Mouse (Mus musculus): ENCODE results near the gene Myo1h. TPM values are rescaled to one million over a fixed set of nuclear protein-coding genes. Genes with fewer than 3 reads are reported as not detected.

Myo1h gene
- polyA plus RNA-seq, 1 experiment from 2014 or later, result 2.0 TPM

DNA sequence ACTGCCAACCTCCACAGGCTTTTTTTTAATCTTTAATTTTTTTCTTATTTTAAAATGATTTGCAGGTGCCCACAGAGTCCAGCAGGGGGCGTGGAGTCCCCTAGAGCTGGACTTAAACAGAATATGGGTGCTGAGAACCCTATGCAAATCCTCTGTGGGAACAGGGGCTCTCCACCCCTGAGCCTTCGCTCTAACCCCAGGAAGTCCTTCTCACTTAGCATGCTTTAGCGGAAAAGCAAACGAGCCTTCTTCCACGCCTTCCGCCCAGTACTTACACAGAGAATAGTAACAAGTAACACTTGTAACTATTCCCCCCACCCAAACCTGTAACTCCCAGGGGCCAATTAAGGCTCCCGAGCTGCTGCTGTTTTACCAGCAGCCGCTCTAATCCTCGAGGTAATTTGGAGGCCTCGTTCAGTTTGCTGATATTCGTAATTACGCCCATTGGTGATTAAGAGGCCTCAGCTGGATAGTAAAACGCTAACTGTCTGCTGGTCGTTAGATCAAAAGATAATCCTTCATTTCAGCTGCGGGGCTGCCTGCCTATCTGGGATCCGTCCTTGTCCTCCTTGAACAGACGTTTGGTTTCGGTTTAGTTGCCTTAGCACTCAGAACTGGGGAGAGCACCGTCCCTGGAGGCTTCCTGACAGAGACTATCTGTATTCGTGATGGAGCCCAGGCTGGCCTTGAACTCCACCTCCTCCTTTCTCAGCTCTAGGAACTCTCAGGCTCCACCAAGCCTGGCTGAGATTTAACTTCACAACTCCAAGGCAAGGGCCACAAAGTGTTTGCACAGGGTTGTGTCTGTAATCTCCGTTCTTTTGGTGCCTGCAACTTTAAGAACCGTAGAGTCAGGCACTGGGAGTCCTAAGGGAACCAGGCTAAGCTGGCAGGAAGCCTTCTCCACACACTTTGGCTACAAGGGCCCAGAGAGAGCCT, 8.0 kb downstream of the Myo1h start:
- H3K9me3 ChIP-seq (replicated peaks), result no peaks in the 10 kb centered on the region

DNA sequence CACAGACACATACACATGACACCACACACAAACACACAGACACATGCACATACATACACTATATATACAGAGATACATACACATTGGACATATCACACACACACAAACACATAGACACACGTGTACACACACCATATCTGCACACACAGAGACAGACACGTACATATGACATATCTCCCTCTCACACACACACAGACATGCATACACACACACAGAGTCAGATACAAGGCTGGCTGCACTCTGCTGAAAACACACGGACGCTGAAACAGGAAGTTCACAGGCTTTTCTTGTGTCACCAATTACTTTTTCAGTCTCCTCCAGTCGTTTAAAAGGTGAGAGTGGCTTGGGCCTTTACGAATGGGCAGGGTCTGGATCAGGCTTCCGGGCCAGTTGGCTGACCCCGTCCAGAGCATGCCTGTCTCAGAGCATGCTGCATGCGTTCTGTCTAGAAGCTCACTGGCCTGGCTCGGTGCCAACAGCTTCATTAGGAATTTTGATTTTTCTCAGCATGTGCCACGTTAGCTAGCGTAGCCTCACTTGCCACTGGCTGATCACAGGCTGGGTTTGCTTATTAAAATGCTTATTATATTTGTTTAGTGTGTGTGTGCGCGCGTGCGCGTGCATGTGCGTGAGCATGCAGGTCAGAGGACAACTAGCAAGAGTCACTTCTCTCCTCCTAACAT, 9.4 kb downstream of the Myo1h start:
- 60% methylated on average over 18 of the region's 18 CpGs for WGBS
- Histone ChIP-seq H3K36me3 (no peaks in the 10 kb centered on the region), H3K27me3 (peaks cover 15% of the 10 kb centered on the region), H3K27ac (no peak overlapping the region), H3K9me3 (replicated peaks) (no peaks in the 10 kb centered on the region), H3K4me2 (no peak overlapping the region), H3K9ac (no peak overlapping the region), H3K4me1 (replicated peaks) (peaks cover 7% of the 10 kb centered on the region; the same call in 1 of the 2 replicates), H3K4me3 (no peak overlapping the region)
- ATAC-seq (replicated peaks; ENCODE audit: insufficient number of reproducible peaks, insufficient read depth, low FRiP score, low read depth), result no peak

More for the DNA sequence above, 8.0 kb downstream of the Myo1h start:
- H3K4me1 ChIP-seq (replicated peaks), result peaks cover 7% of the 10 kb centered on the region; the same call in 1 of the 2 replicates
- H3K27me3 ChIP-seq, result peaks cover 12% of the 10 kb centered on the region; the same call in 1 of the 2 replicates
- WGBS, result 26% methylated on average over 22 of the region's 22 CpGs
- H3K27ac ChIP-seq, result no peak overlapping the region
- peak overlapping the region; percentile 32 for H3K4me2 ChIP-seq
- no peaks in the 10 kb centered on the region for H3K36me3 ChIP-seq
- no peak overlapping the region for H3K9ac ChIP-seq
- ATAC-seq (replicated peaks; ENCODE audit: insufficient number of reproducible peaks, insufficient read depth, low FRiP score, low read depth), result no peak
- H3K4me3 ChIP-seq, result no peak overlapping the region

DNA sequence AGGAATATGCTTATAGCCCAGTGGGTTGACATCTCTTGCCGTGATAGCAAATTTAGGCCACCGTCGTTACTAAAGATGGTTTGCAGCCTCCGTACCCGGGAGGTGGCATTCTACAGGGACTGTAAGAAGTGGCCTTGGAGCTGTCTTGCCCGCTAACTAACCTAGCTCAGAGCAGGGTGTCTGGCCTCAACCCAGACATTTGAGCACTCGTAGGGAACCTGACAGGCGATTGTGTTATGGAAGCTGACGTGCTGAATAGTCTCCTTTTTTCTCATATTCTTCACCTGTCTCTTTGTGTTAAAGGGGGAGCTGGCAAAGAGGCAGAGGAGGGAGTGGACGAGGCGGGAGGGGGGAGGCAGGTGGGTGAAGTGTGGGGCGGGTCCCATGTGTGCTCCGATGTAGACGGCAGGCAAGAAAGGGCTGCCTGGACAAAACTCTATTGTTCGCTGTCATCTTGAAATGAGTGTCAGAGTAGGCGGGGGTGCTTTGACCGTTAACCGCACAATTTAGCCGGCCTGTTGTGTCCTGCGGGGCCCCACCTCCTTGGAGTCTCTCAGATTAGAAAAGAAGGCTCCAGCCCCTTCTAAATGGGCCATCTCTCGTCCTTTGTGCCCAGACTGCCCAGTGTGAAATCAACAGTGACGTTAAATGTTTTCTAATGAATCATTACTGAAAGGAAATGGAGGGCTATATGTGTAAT, 10.3 kb downstream of the Myo1h start:
- Histone ChIP-seq H3K27ac (no peak overlapping the region), H3K4me1 (replicated peaks) (peaks cover 7% of the 10 kb centered on the region; the same call in 1 of the 2 replicates), H3K9me3 (replicated peaks) (no peaks in the 10 kb centered on the region), H3K4me2 (no peak overlapping the region), H3K27me3 (peaks cover 17% of the 10 kb centered on the region), H3K4me3 (no peak overlapping the region), H3K9ac (no peak overlapping the region), H3K36me3 (no peaks in the 10 kb centered on the region)
- 60% methylated on average over 22 of the region's 22 CpGs for WGBS
- no peak for ATAC-seq (replicated peaks; ENCODE audit: insufficient number of reproducible peaks, insufficient read depth, low FRiP score, low read depth)

DNA sequence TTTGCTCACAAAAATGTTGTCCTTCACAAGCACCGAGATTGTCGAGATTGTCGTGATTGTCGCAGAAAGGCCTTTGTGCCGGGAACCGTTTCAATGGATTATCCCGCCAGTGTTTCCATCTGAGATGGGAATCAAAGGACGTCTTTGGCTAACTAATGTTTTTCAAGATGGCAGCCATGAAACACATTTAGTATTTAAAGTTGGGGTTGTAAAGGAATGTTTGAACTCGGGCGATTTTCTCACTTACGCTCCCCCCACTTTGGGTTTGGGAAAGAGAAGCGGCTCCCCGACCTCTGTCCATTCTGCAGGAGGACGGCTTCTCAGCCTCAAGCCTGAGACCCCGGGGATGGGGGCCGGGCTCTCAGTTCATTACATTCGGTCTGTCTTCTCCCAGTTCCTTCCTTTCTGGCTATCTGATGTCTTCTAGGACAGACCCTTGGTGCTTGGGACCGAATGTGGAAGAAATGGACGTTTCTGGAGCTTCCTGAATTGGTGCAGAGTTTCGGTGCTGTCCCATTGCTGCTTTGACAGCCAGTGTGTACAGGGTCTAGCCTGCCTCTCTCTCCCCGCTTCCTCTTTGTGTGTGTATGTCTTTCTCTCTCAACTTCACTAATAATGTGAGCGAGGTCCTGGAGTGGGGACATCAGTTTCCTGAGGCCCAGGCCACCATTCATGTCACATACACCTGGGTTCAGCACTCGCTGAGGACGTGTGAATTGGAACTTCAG, 11.1 kb downstream of the Myo1h start:
- H3K9me3 ChIP-seq (replicated peaks), result no peaks in the 10 kb centered on the region
- H3K27me3 ChIP-seq, result peaks cover 17% of the 10 kb centered on the region
- peaks cover 7% of the 10 kb centered on the region; the same call in 1 of the 2 replicates for H3K4me1 ChIP-seq (replicated peaks)
- 81% methylated on average over 24 of the region's 24 CpGs for WGBS
- no peak overlapping the region for H3K27ac ChIP-seq
- H3K4me2 ChIP-seq, result no peak overlapping the region
- H3K9ac ChIP-seq, result no peak overlapping the region
- no peak for ATAC-seq (replicated peaks; ENCODE audit: insufficient number of reproducible peaks, insufficient read depth, low FRiP score, low read depth)
- no peaks in the 10 kb centered on the region for H3K36me3 ChIP-seq
- H3K4me3 ChIP-seq, result no peak overlapping the region

DNA sequence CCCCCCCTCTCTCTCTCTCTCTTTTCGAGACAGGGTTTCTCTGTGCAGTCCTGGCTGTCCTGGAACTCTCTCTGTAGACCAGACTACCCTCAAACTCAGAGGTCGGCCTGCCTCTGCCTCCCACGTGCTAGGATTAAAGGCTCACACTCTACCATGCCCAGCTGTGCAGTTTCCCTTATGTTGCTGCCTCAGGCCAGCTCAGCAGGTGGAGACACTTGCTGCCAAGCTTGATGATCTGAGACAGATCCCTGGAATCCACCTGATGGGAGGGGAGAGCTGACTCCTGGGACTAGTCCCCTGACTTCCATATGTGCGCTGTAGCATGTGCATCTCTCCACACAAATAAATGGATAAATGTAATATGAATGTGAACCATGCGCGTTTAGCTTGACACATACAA, 14.2 kb downstream of the Myo1h start:
- no peak for ATAC-seq (replicated peaks; ENCODE audit: insufficient number of reproducible peaks, insufficient read depth, low FRiP score, low read depth)
- H3K9me3 ChIP-seq (replicated peaks), result no peaks in the 10 kb centered on the region
- H3K4me3 ChIP-seq, result no peak overlapping the region
- H3K9ac ChIP-seq, result no peak overlapping the region
- WGBS, result 71% methylated on average over 6 of the region's 6 CpGs
- H3K27ac ChIP-seq, result no peak overlapping the region
- no peak overlapping the region for H3K4me2 ChIP-seq
- peaks cover 17% of the 10 kb centered on the region for H3K27me3 ChIP-seq
- H3K36me3 ChIP-seq, result no peaks in the 10 kb centered on the region
- H3K4me1 ChIP-seq (replicated peaks), result no peaks in the 10 kb centered on the region; the same call in 1 of the 2 replicates

DNA sequence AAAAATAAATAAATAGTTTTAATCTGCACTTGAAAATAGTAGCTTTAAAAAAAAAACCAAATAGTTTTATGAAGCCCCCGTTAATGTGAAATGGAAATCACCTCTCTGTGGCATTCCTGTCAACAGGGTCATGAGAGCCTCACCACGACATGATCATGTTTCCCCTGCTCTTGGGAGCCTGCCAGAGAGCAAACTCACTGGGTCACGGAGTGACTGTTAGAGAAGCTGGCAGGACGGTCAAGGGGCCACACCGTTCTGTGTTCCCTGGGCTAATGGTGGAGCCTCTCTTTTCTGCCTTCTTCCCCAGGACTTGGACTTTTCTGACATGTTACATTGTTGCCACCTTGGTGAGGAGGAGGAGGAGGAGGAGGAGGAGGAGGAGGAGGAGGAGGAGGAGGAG, 17.5 kb downstream of the Myo1h start:
- H3K4me3 ChIP-seq, result no peak overlapping the region
- WGBS, result 30% methylated on average over 5 of the region's 5 CpGs
- no peak overlapping the region for H3K27ac ChIP-seq
- no peaks in the 10 kb centered on the region for H3K9me3 ChIP-seq (replicated peaks)
- 0 out of 2 replicates have a peak, but pooled peaks cover 2% of the 10 kb centered on the region for H3K4me1 ChIP-seq (replicated peaks)
- H3K36me3 ChIP-seq, result no peaks in the 10 kb centered on the region
- no peak overlapping the region for H3K4me2 ChIP-seq
- no peak for ATAC-seq (replicated peaks; ENCODE audit: insufficient number of reproducible peaks, insufficient read depth, low FRiP score, low read depth)
- peaks cover 10% of the 10 kb centered on the region for H3K27me3 ChIP-seq
- H3K9ac ChIP-seq, result no peak overlapping the region

DNA sequence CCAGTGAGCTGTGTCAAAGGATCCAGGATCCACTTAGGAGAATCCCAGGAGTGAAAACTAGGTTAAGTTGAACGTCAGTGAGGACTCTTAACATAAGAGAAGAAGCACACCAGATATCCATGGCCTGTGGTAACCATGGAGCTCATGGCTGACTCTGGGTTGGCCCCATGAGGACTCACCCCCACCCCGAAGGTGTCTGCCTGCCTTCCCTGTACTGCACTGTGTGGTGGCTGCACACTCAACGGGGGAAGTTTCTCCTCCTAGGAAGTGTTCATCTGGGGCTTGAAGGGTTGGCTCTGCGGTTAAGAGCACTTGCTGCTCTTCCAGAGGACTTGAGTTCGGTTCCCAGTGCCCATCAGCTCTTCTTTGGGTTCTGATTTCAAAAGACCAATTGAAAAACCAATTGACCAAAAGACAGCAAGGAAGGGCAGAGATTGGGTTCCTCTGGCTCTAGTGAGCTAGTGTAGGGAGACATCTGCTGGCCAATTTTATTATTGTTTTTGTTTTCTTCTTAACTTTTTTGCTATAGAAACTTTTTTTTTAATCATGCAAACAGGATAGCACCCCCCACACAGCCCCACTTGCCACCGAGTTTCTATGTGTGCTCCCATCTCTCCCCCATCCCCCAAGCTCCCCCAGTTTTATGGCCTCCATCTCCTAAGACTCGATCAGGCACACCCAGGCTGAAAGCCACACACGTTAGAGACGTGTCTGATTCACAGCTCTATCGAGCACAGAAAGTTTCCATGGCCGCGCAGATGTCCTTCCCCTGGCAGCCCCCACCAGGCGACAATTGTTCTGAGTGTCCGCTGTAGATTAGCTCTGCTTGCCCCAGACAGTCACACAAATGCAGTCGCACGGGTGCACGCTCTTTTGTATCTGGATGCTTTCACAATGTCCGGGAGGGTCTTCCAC, 20.1 kb downstream of the Myo1h start:
- WGBS, result 48% methylated on average over 18 of the region's 18 CpGs

DNA sequence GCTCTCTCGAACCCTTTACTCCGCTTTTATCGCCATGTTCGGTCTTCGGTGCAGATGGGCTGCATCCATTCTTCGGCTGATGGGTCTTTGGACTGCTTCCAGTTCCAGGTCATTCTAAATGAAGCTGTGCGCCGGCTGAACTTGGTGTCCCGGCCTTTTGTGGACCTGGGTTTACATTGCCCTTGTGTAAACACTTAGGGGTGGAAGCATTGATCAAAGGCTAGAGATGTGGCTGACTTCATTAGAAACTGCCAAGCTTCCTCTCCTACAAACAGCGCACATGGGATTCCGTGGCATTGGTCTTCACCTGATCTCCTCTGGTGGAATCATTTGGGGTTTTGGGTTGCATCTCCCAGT, 20.7 kb downstream of the Myo1h start:
- H3K9ac ChIP-seq, result no peak overlapping the region
- peaks cover 3% of the 10 kb centered on the region; the same call in 1 of the 2 replicates for H3K4me1 ChIP-seq (replicated peaks)
- H3K4me3 ChIP-seq, result no peak overlapping the region
- H3K4me2 ChIP-seq, result peak overlapping the region; percentile 27; the same call in 1 of the 2 replicates
- H3K27ac ChIP-seq, result no peak overlapping the region
- 0 out of 2 replicates have a peak, but pooled peaks cover 4% of the 10 kb centered on the region for H3K27me3 ChIP-seq
- no peaks in the 10 kb centered on the region for H3K36me3 ChIP-seq
- WGBS, result 63% methylated on average over 11 of the region's 11 CpGs
- H3K9me3 ChIP-seq (replicated peaks), result no peaks in the 10 kb centered on the region
- ATAC-seq (replicated peaks; ENCODE audit: insufficient number of reproducible peaks, insufficient read depth, low FRiP score, low read depth), result no peak

More for the DNA sequence above, 20.1 kb downstream of the Myo1h start:
- Histone ChIP-seq H3K4me1 (replicated peaks) (0 out of 2 replicates have a peak, but pooled peaks cover 2% of the 10 kb centered on the region), H3K27ac (no peak overlapping the region), H3K4me2 (peak overlapping the region; percentile 27; the same call in 1 of the 2 replicates), H3K36me3 (no peaks in the 10 kb centered on the region), H3K27me3 (0 out of 2 replicates have a peak, but pooled peaks cover 4% of the 10 kb centered on the region), H3K4me3 (no peak overlapping the region), H3K9ac (no peak overlapping the region), H3K9me3 (replicated peaks) (no peaks in the 10 kb centered on the region)
- ATAC-seq (replicated peaks; ENCODE audit: insufficient number of reproducible peaks, insufficient read depth, low FRiP score, low read depth), result no peak

DNA sequence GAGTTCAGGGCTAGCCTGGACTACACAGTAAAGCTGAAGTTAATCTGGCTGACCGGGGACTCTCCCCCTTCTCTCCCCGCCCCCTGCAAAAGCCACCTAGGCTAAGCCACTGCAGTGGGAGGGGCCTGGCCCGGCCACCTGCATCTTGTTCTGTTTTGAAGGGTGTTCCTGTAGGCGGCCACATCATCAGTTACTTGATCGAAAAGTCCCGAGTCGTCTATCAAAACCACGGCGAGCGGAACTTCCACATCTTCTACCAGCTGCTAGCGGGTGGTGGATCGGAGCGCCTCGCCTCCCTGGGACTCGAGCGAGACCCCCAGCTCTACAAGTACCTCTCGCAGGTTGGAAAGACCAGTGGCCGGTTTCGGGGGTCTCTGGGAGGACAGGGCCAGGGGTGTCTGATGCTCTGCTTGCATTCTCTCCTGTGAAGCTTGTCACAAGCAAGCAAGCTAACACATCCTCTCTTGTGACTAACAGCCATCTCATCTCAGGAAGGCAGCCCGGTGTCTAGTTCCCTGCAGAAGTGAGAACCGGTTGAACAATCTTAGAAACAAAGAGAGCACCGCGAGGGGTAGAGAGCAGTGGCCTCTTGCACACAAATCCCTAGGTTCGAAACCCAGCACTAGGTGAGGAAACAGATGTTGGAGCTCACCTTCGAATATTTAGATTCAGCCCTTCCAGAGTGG, 34.3 kb downstream of the Myo1h start:
- peak overlapping the region; percentile 30; the same call in 1 of the 2 replicates for H3K4me2 ChIP-seq
- no peaks in the 10 kb centered on the region for H3K9me3 ChIP-seq (replicated peaks)
- H3K27me3 ChIP-seq, result peaks cover 11% of the 10 kb centered on the region; the same call in 1 of the 2 replicates
- ATAC-seq (replicated peaks; ENCODE audit: insufficient number of reproducible peaks, insufficient read depth, low FRiP score, low read depth), result no peak
- no peak overlapping the region for H3K27ac ChIP-seq
- 0 out of 2 replicates have a peak, but pooled peaks cover 6% of the 10 kb centered on the region for H3K4me1 ChIP-seq (replicated peaks)
- H3K9ac ChIP-seq, result no peak overlapping the region
- no peak overlapping the region for H3K4me3 ChIP-seq
- H3K36me3 ChIP-seq, result no peaks in the 10 kb centered on the region
- 51% methylated on average over 25 of the region's 25 CpGs for WGBS
